Mouse (Mus musculus) spleen, postnatal 4 days (tissue): Measurements from ENCODE around the gene Ppp2r5b.

Source experiments
- DNase-seq, 2 experiments: peaks; one replicate each; pipeline ENCODE4 v3.0.0; 2022; ENCODE audit warnings: low spot score in 2 of 2

Ppp2r5b gene

DNA sequence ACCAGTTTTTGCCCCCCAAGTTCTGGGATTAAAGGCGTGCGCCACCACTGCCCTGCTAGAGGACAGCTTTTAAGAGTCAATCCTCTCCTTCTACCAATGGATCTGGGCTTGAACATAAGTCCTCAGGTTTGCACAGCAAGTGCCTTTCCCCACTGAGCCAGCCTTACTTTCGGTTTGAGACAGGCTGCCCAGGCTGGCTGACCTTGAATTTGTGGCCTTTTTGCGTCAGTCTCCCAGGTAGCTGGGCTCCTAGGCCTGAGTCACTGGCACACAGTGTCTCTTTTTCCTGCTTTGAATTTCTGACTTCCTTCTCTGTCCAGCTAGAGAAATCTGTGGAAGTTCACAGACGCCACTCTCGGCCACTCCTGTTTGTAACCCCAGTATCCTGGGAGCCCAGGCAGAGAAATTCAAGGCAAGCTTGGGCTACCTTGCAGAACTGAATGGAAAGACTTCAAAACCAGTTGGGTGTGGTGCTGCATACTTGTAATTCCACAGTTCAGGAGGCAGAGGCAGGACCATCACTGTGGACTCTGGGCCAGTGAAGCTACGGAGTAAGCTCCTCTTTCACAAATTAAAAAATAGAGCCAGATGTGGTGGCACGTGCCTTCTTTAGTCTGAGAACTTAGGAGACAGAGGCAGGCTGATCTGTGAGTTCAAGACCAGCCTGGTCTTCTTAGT is 34.3 kb upstream of the Ppp2r5b start:
- DNase-seq, result no peak

DNA sequence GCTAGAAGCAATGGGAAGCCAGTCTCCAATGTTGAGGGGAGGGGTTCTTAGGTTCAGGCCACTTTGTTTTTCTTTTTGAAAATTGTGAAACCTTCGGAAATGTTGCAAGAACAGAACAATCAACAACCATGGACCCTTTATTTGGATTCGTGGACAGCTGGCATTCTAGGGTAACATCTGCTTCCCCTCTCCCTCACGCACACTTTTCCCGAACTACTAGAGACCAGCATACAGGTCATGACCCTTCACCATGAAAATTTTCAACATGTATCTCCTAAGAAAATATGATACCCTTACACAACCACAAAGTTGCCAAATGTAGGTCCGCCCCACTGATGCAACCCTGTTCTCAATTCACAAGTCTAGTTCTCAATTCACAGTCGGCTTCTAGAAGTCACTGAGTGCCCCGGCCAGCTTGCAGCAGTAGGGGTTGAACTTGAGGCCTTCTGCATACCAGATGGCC is 33.0 kb upstream of the Ppp2r5b start:
- DNase-seq, result no peak

DNA sequence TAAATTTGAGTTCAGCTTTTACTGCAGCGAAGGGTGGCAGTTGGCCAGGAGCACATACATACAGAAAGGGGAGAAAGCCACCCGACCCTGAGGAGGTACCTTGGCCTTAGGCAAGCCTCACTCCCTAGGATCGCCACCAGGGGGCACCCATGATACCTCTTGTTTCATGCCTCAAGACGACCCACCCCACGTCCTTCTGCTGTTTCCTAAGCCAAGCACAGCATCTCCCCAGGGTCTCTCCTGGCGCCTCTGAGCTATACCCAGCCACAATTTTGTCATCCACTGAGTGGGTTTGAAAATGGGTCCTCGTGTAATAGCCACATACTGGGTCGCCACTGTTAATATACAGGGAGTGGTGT is 32.5 kb upstream of the Ppp2r5b start:
- peak; percentile 88 to 97 for DNase-seq

DNA sequence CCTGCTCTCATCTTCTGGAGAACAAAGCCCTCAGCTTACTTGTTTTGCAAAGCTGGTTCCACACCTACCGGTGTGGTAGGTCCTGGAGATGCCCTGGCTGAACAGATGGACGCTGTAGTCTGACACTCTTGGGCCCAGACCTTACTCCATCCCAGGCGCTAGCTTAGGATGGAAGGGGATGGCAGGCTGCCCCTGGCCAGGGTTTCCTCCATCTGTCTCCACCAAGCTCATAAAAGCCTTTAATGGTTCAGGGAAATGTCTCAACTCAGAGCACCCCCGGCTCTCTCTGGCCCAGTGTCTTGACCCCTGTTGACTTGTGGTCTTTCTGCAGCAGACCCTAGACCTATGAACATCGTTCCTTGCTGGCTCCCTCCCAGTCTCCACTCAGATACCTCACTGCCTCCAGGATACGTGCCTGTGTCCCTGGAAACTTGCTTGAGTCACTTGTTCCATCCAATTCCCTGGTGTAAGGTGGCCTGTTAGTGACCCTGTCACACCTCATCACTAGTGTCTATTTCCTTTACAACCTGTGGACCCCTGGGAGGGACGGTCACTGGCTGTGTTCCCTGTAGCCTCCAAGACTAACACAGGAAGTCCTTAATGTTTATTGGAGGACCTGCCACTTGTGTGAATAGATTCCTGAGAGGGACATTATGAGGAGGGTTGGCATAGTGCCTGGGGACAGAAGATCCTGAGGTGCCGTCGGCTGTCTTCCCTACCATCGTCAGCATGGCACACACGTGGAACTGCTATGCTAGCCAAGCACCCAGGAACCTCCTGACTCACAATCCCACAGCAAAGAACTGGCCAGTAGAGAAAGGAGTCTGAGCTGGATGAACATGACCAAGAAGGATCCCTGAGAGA is 31.9 kb upstream of the Ppp2r5b start:
- no peak for DNase-seq

DNA sequence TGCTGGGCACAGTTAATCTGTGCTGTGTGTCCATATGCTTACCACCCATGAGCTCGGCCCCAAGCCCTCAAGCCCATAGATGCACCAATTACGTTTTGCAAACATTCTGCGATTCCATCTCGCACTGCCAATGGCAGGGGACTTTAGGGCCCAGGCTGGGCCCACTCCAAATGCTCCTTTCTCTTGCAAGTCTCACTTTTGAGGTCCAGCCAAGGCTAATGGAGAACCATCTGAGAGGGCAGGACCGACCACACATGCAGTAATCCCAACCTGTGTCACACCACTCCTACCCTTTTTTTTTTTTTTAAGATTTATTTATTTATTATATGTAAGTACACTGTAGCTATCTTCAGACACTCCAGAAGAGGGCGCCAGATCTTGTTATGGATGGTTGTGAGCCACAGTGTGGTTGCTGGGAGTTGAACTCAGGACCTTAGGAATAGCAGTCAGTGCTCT is 30.1 kb upstream of the Ppp2r5b start:
- no peak for DNase-seq

DNA sequence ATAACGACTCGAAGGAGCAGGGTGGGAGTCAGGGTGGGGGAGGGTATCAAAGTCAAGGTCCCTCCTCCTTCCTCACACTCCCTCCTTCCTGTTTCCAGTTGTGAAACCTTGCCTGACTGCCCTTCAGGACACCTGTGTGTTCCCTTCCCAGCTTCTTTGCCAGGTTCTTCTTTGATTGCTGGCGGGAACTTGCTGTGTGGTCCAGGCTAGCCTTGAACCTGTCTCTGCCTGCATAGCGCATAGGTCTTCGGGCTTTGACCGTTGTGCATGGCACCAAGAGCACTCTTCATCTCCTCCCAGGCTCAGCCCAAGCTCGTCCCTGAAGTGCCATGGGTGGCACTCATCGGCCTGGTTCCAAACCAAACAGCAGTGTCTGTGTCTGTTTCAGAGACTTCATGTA is 29.3 kb upstream of the Ppp2r5b start:
- no peak for DNase-seq

DNA sequence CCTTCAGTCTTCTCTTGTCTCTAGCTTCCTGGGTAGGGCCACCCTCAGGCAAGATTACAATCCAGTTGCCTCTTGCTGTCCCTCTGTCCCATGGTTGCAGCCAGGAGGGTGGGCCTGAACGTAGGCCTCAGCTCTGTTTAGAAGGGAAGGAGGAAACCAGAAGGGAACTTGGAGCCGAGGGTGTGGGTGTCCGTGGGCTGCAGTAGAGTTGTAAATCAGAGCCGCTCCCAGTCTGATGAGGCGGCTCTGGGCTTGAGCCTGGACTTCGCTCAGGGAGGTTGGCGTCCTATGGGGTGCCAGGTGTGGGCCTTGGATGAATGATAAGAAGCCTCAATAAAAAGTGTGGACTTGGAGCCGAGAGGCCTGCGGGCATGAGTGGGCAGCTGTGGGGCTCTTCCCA is 28.5 kb upstream of the Ppp2r5b start:
- no peak for DNase-seq

DNA sequence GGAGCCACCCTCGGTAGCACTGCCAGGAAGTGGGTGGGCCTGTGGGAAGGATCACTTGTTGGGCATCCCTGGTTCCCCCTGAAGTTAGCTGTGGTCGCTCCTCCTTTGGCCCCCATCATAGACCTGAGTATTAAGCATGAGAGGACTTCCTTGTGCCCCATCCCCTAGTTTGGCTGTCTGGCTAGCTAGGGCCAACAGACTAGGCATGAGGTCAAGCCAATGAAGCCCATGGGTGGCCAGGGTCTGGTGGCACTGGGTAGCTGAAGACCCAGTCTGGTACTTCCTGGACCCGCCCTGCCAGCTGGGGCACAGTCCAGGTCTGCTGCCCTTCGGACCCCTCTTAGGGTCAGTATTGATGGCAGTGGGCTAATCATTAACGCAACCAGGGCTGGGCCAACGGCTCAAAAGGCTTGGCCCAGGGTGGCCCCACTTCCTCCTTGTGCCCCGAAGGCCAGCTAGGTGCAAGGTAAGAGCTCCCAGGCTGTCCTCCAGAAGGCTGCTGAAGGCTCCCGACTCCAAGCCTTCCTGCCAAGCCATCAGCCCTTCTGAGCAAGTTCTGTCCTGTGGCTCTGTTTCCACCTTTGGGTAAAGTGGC is 27.3 kb upstream of the Ppp2r5b start:
- DNase-seq, result no peak

DNA sequence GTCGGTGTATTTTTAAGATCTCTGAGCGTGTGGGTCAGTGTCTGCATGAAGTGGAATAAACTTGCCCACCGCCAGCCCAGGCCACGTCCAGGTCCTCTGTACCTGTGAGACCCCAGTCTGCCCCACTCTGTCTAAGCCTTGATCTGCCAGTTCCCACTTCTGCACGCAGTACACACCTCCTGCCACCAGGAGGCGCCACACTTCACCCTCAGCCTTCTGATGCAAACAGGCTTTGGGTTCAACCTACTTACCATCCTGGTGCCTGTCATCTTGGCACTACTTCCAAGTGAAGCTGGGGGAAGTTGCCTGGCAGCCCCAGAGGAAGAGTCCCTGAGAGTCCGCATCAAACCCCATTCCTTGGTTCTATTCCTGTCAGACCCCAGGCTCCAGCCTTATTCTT is 26.6 kb upstream of the Ppp2r5b start:
- DNase-seq, result peak; percentile 82 to 96

DNA sequence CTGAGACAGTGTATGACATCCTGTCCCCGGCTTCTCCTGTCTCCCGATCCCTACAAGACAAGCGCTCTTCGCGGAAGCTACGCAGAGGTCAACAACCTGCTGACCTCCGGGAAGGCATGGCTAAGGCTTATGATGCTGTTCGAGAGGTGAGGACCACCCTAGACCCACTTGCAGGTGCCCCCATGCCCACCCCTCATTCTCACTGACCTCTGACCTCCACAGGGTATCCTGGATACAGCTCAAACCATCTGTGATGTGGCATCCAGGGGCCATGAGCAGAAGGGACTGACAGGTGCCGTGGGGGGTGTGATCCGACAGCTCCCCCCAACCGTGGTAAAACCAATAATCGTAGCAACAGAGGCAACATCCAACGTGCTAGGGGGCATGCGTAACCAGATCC is 25.7 kb upstream of the Ppp2r5b start:
- no peak for DNase-seq

DNA sequence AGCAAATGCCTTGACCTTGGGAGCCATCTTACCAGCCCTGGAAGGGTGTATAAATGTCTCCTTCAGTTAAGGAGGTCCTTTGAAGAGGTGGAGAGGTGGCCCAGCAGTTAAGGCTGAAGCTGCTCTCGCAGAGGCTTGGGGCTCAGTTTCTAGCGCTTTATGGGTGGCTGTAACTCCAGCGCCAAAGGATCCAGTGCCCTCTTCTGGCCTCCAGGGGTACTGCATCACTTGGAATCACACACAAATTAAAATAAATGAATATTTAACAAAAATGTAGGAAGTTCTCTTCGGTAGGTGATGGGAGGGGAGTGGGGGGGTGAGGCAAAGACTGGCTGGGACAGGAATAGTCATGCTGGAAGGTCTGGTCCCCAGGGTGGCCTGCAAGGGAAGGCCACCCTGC is 25.3 kb upstream of the Ppp2r5b start:
- DNase-seq, result no peak

DNA sequence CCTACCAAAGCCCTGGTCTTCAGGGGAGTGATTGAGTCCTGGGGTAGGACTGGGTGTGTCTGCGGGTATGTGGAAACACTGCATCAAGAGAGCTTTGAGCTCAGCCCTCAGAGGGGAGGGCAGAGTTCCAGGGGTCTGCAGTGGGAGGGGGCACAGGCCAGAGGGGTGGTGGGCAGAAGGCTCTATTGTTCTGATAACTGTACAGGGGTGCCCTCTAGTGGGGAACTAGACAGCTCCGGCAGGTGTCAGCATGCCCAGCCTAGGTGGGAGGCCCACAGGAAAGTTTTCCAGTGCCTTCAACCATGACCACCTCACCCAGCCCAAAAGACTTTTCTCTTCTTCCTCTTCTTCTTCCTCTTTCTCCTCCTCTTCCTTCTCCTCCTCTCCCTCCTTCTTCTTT is 24.8 kb upstream of the Ppp2r5b start:
- DNase-seq, result no peak

DNA sequence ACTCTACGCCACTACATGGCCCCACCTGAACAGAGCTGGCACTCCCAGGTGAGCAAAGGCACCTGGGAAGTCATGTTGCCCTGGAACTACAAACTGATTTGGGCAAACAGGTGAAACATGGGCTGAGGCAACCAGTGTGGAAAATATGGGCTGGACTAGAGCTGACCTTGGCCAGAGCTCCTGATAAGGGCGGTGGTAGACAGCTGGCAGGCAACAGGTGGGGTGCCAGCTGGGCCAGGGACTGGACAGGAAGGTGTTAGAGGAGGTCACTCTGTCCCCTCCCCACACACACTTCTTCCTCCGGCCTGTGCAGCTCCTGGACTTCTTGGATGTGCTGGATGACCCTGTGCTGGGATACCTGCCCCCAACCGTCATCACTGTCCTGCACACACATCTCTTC is 17.3 kb upstream of the Ppp2r5b start:
- no peak for DNase-seq

DNA sequence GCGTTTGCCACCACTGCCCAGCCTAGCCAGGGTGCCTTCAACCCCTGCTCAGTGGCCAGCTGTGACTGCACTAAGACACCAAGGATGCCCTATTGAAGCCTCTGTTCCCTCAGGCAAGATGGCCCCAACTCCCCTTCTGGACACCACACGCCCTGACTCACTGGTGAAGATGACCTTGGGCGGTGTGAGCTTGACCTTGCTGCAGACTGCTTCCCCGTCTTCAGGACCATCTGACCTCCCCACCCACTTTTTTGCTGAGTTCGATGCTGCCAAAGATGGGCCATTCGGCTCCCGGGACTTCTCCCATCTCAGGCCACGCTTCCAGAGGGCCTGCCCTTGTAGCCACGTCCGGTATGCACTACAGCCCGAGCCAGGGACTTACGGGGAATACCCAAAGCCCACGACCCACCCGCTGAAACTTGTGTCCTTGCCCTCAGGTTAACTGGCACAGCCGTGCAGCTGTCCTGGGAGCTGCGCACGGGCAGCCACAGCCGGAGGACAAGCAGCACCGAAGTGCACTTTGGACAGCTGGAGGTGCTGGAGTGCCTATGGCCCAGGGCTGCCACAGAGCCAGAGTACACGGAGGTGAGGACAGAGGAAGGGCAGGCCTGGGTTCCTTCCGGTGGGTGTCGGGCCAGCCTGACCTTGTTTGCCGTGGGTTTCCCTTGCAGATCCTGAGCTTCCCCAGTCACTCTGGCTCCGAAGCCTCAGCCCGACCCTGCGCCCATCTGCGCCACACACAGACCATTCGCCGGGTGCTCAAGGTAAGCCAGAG is 12.0 kb upstream of the Ppp2r5b start:
- no peak for DNase-seq

DNA sequence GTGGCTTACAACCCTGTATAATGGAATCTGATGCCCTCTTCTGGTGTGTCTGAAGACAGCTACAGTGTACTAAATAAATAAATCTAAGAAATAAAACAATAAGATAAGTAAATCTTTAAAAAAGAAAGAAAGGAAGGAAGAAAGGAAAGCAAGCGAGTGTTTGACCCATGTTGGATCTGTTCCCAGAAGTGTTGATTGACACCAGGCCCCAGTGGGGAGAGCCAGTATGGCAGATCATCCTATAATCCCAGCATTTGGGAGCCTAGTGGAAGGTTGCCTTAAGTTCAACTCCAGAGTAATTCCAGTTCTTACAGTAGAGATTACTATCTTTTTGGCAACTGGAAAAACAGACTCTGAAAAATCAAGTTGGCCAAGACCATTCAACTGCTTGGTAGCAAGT is 10.1 kb upstream of the Ppp2r5b start:
- no peak for DNase-seq

DNA sequence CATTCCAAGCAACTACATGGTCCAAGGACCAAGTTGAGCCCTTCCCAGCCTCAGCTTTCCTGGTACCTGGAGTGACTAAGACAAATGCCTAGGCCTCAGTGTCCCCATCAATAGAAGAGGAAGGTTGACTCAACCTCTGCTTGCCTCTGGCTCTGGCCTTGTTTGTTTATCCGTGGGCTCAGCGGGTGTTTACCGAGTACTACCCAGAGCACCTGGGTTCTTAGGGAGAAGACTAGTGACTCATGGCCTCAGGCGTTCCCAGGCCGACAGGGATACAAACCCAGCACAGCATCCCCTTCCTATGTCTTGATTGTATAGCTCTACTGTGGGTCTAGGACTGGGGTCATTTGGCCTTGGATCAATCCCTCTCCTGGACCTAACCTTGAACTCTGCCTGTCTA is 7.6 kb upstream of the Ppp2r5b start:
- DNase-seq, result no peak

DNA sequence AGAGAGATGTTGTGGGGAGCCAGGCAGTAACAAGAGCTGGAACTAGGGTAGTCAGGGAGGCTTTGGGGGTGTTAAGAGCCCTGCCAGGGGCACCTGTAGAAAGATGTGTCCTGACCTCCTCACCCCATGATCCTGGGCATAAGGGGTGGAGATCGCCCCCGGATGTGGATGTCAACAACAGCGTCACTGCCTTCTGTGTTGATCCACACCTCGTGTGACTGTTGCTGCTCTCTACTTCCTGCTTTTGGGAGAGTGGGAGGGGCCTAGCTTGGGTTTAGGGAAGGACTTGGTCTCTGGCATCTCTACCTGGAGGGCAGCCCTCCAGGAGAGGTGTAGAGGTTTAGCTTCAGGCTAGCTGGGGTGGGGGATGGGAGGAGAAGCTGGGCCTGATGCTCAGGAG is 6.6 kb upstream of the Ppp2r5b start:
- DNase-seq, result peak; percentile 71 to 83

DNA sequence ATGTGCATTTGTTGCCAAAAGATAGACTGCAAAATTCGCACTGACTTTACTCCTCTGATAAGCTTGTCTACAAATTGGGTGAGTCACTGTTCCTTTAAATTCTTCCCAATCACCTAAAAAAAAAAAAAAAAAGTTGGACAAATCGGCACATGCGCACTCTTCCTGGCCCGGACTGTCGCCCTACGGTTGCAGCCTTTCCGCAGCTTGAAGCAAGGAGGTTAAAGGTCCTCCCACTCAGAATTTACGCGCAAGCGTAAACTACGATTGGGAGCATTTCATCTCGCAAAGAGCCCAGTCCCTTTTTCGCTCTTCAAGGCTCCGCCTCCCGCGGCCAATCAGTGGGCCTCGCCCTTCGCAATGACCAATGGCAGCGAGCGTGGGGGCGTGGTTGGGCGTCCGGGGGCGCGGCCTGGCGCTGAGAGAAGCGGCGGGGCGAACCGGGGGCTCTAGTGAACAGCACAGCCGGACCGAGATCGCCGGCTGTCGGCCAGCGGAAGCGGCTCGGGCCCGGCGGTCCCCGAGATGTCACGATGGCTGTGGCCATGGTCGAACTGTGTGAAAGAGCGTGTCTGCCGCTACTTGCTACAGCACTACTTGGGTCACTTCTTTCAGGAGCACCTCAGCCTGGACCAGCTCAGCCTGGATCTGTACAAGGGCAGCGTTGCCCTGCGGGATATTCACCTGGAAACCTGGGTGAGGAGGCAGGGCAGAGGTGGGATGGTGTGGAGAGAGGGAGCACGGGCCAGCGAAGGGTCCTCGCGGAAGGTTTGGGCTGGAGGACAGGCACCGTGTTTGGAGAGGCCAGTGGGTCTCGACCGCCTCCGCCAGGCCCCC is 5.8 kb upstream of the Ppp2r5b start, which contains the start of gene Atg2a:
TSS of gene Atg2a (plus strand) at position 395 of the 834 bp plus-strand sequence.
- DNase-seq, result peak; percentile 99

DNA sequence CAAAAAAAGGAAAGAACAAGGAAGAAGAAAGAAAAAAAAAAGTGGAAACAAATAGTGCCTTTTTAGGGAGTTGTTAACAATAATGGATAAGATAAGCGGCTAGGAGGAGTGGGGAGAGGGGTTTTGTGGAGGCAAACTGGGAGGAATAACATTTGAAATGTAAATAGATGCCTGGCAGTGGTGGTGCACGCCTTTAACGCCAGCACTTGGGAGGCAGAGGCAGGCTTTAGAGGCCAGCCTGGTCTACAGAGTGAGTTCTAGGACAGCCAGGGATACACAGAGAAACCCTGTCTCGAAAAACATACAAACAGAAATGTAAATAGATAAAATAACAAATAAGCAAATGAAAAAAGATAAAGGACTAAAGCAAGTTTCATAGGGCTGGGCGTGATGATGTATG is 5.1 kb upstream of the Ppp2r5b start:
- DNase-seq, result peak in 1 of 2 experiments; percentile 12

DNA sequence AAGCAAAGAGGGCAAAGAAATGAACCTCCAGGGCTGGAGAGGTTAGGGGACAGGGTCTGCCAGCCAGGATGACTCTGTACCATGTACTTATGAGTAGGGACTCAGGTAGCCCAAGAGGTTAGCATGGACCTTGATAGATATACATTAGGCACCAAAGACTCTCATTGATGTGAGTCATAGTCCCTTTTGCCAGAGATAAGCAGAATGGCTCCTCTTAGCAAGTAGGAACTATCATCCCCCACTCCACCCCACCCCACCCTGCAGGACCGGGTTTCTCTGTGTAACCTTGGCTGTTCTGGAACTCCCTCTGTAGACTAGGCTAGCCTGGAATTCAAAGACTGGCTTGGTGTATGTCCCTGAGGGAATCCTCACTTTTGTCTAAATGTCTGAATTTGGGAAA is 4.5 kb upstream of the Ppp2r5b start:
- DNase-seq, result peak in 1 of 2 experiments; percentile 43

DNA sequence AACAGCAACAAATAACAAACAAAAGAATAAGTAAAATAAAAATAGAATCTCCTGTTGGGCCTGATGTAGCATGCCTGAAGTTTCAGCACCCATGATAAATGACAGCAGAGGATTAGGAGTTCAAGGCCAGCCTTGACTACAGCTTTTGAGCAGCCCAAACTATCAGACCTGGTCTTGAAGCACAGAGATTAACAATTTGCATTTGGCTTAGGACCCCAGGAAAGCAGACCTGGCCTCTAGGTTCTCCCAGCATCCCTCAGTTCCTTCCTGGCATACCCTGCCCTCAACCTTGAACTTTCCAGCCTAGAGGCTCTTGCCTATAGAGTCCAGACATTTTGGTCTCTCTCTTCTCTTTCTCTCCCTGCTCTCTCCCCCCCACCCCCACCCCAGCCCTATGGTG is 3.1 kb upstream of the Ppp2r5b start:
- no peak for DNase-seq
